Mouse (Mus musculus): ENCODE measurements around the gene Ltbp2.
A peak's percentile ranks its signal among the peaks of the same experiment; 100 is the strongest.

Gene Ltbp2

GRCm38 (mm10) chr12:84882796-84883195 is 6.5 kb upstream of the Ltbp2 start:
- no peak for DNase-seq (ENCODE audit: extremely low read depth, insufficient read length, low spot score)

- peak; percentile 57 for DNase-seq (ENCODE audit: extremely low read depth, insufficient read length, low spot score)
Observed at GRCm38 (mm10) chr12:84880091-84880490, 3.8 kb upstream of the Ltbp2 start.

GRCm38 (mm10) chr12:84875761-84876480 is 411 bp downstream of the Ltbp2 start:
- peak; percentile 24 for DNase-seq (ENCODE audit: extremely low read depth, insufficient read length, low spot score)

- no peak for DNase-seq (ENCODE audit: extremely low read depth, insufficient read length, low spot score)
Observed at GRCm38 (mm10) chr12:84873434-84873833, 2.9 kb downstream of the Ltbp2 start.

- DNase-seq (ENCODE audit: extremely low read depth, insufficient read length, low spot score): no peak
Observed at GRCm38 (mm10) chr12:84872310-84872709, 4.0 kb downstream of the Ltbp2 start.

GRCm38 (mm10) chr12:84865431-84865830 is 10.9 kb downstream of the Ltbp2 start:
- DNase-seq (ENCODE audit: extremely low read depth, insufficient read length, low spot score): no peak

GRCm38 (mm10) chr12:84864801-84865200 is 11.5 kb downstream of the Ltbp2 start:
- peak; percentile 29 for DNase-seq (ENCODE audit: extremely low read depth, insufficient read length, low spot score)

- DNase-seq (ENCODE audit: extremely low read depth, insufficient read length, low spot score): no peak
Observed at GRCm38 (mm10) chr12:84863196-84863595, 13.1 kb downstream of the Ltbp2 start.

GRCm38 (mm10) chr12:84862136-84862910 is 14.0 kb downstream of the Ltbp2 start:
- peak; percentile 56 for DNase-seq (ENCODE audit: extremely low read depth, insufficient read length, low spot score)

- no peak for DNase-seq (ENCODE audit: extremely low read depth, insufficient read length, low spot score)
Observed at GRCm38 (mm10) chr12:84858149-84859113, 17.9 kb downstream of the Ltbp2 start.

GRCm38 (mm10) chr12:84857706-84858105 is 18.6 kb downstream of the Ltbp2 start:
- no peak for DNase-seq (ENCODE audit: extremely low read depth, insufficient read length, low spot score)

- DNase-seq (ENCODE audit: extremely low read depth, insufficient read length, low spot score): no peak
Observed at GRCm38 (mm10) chr12:84856532-84856931, 19.8 kb downstream of the Ltbp2 start.

- no peak for DNase-seq (ENCODE audit: extremely low read depth, insufficient read length, low spot score)
Observed at GRCm38 (mm10) chr12:84855084-84855625, 21.2 kb downstream of the Ltbp2 start.

- DNase-seq (ENCODE audit: extremely low read depth, insufficient read length, low spot score): no peak
Observed at GRCm38 (mm10) chr12:84854392-84855033, 21.8 kb downstream of the Ltbp2 start.

GRCm38 (mm10) chr12:84851403-84852040 is 24.8 kb downstream of the Ltbp2 start:
- peak; percentile 40 for DNase-seq (ENCODE audit: extremely low read depth, insufficient read length, low spot score)

GRCm38 (mm10) chr12:84847882-84848281 is 28.4 kb downstream of the Ltbp2 start:
- no peak for DNase-seq (ENCODE audit: extremely low read depth, insufficient read length, low spot score)

- DNase-seq (ENCODE audit: extremely low read depth, insufficient read length, low spot score): peak; percentile 42
Observed at GRCm38 (mm10) chr12:84847480-84847879, 28.9 kb downstream of the Ltbp2 start.

- peak; percentile 61 for DNase-seq (ENCODE audit: extremely low read depth, insufficient read length, low spot score)
Observed at GRCm38 (mm10) chr12:84846594-84847014, 29.7 kb downstream of the Ltbp2 start.

GRCm38 (mm10) chr12:84842706-84843105 is 33.6 kb downstream of the Ltbp2 start:
- DNase-seq (ENCODE audit: extremely low read depth, insufficient read length, low spot score): no peak
